Mouse (Mus musculus) testis, postnatal 10 days (tissue): Measurements from ENCODE around the gene Sdhd.

ENCODE experiments used
- DNase-seq: peaks from one replicate; pipeline ENCODE4 v3.0.0; 2021; ENCODE audit warnings: low spot score

Gene Sdhd

GRCm38 (mm10) chr9:50586955-50587354 lies 16.7 kb downstream of the Sdhd start:
- no peak for DNase-seq

GRCm38 (mm10) chr9:50585145-50585818 lies 18.3 kb downstream of the Sdhd start:
- DNase-seq: no peak

DNA sequence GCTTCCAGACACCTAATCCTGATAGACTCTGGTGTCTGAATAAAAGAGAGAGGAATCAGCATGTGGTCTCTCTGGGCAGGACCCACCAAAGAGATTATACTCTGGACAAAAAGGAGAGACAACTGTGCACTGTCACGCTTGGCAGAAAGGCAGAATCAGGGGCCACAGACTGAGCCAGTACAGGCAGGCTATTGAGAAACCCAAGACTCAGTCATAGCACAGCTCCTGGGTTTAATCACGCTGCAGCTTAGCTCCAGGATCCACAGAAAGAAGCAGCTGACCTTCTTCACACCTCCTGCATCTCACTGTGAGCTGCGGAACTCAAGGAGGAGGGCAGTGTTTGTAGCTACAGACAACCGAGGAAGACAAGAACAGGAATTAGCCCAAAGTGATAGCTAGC lies 23.2 kb downstream of the Sdhd start:
- DNase-seq: no peak

DNA sequence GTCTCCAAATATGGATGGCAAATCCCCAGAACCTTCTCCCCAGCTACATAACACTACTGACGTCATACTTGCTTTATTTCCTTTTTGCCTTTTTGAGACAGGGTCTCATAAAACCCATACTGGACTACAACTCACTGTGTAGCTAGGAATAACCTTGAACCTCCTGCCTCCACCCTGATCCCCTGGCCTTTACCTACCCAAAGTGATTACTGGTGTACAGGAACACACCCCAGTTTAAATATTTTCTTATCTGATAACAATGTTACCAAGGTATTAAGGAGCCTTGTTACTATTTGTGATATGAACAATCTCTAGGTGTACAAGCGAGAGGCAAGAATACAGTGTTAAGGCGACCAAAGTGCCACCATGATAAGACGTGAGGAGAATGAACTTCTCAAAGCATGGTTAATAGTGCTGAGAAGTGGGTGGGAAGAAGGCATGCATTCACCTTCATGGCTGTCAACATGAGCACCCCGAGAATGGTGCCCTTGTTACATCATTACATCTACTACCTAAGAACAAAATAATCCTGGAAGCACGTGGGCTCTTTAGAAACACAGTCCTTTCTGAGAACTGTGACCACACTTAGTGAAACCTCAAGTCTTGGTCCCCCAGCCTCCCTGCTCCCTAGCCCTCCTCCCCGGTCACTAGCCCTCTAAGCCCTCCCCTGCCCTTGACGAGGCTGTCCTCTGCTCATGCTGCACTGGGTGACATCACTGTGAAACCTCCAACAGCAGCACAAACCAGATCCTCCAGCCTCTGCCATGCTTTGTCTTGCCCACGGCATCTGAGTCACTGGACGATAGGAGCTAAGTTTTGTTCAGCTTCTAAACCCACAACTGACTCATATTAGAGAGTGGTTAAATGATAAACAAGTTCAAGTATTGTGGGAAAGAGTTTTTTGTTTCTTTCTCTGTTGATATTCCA lies 33.8 kb downstream of the Sdhd start:
- DNase-seq: no peak

DNA sequence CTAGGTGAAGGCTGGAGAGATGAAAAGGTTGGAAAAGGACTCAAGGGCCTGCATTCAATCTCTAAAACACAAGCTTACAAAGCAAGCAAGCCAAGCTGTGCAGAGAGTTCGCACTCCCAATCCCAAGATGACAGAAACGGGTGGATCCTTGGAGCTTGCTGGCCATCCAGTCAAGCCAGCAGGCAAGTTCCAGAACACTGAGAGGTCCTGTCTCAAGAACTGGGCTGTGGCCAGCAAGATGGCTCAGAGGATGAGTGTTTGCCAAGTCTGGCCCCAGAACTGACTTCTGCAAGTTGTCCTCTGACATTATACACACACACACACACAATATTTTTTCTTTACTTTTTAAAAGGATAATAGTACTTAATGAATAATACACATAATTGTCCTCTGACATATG lies 35.7 kb downstream of the Sdhd start:
- DNase-seq: no peak

DNA sequence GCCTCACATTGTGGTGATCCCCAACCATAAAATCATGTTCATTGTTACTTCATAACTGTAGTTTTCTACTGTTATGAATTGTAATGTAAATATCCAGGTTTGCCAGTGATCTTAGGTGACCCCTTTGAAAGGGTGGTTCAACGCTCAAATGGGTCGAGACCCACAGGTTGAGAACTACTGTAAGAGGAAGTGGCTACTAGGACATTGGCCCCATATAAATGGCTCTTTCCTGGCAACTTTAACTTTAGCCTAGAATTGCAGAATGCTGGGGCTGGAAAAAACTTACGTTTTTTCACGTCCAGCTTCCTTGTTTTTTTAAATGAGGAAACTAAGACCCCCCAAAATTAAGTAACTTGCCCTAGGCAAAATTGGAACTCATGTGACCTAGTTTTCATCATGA lies 36.2 kb downstream of the Sdhd start:
- no peak for DNase-seq

- DNase-seq: no peak
Observed at GRCm38 (mm10) chr9:50565940-50566339, 37.7 kb downstream of the Sdhd start.

DNA sequence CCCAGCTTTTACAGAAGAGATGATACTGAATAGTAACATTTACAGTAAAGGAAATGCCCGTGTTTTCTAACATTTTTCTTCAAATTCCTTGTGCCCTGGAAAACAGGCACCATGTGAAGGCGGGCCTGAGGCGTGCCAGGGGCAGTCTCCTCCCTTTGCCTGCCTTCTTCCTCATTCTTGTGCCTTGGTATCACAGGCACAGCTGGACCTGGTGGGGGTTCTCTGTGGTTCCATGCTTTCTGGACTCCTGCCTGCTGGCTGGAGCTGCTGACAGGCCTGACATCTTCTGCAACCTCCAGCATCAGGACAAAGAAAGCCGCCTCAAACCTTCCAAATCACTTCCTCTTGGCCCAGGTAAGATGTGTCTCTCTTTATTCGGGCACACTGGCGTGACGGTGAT lies 38.4 kb downstream of the Sdhd start:
- DNase-seq: no peak

GRCm38 (mm10) chr9:50561918-50562360 lies 41.7 kb downstream of the Sdhd start:
- DNase-seq: no peak

GRCm38 (mm10) chr9:50561145-50561917 lies 42.3 kb downstream of the Sdhd start, which contains the start of gene Tex12:
Gene Tex12, minus strand, starts transcription at chr9:50561325.
- peak; percentile 47 for DNase-seq

DNA sequence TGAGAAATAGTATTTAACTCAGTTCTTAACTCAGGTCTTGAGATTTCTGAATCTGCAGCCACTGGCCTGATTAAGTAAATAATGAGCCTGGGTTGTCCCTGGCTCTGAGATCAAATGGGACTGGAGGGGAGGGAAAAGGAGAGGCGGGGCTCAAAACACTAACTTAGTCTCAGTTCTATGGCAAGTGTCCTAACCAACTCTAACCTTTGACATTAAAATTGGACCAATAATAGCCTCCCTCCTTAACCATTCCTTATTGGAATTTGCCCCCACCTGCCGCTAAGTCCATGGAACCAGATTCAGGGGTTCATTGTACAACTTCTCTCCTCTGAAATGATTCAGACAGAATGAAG lies 48.5 kb downstream of the Sdhd start, which contains the start of gene Bco2:
TSS of gene Bco2 (minus strand) at position 88 of the 353 bp plus-strand sequence.
- DNase-seq: no peak

- no peak for DNase-seq
Observed at GRCm38 (mm10) chr9:50554241-50555093, 49.1 kb downstream of the Sdhd start, which contains the start of gene Il18. Gene Il18, plus strand, starts transcription at chr9:50554827.

DNA sequence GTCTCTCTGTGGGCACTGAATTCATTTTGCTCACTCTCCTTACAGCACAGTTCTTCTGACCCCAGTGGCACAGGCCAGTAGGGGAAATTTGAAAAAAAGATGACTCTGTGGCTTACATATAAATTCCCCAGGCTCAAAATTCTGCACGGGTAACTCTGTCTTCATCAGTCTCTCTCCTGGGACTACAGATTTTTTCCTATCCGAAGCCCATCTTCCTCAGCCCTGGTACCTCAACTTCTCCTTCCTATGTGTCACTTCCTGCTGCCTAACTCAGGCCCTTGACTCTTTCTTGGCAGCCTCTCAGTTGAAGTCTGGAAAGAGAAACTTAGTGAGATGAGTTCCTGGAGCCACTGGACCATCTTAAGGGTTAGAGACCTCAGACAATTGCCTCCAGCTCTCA lies 50.1 kb downstream of the Sdhd start:
- no peak for DNase-seq

DNA sequence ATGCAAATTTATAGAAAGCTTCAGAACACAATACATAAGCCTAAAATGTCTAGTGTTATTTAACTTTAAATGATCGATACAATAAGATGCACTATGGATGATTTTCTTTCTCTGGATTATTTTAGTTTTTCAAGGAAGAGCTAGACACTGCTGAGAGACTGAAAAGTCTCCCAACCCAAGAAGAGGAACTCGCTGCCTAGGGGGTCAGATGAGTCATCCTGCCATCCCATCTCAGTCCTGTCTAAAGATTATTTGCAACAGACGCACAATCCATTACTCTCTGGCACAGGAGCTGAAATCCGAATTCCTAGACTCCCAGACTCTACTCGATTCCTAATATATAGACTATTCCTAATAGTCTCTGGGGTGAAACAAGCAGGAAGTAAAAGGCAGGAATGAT lies 51.4 kb downstream of the Sdhd start:
- no peak for DNase-seq

DNA sequence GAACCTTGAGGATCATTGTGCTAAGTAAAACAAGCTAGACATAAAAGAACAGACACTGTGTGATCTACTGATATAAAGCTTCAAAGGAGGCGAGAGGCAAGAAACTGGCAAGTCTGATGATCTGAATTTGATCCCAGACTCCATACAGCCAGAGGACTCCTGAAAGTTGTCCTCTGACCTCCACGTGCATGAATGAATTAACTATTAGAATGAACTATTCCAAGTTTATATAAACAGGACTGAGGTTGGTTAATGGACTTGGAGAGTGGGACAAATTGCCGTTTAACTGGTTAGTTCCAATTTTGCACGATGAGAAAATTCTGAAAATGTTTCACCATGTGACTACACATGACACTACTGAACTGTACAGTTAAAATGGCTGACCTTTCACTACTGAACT lies 54.7 kb downstream of the Sdhd start:
- no peak for DNase-seq

DNA sequence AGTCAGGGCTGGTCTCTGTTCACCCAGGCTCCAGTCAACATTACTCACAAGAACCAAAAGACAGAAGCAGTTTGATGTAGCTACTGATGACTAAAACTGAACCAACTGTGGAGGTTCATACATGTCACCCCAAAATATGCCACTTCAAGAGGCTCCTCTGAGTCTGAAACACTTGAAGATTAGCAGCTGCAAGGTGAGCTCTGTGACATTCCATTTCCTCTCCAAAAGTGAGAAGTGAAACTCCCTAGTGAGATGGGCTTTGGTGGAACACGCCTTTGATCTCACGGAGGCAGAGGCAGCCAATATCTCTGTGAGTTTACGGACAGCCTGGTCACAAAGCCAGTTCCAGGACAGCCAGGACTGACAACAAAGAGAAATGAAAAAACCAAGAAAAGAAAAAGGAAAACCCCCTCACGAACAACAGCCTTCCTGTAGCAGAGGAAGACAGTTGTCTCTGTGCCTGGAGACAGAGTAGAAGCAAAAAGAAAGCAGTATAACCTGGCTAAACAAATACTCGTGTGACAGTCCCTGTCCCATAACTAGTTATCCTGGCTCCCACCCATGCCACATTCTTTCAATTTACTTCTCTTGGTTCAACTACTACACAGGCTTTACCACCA lies 55.6 kb downstream of the Sdhd start:
- DNase-seq: no peak
